15 mouse cellular contexts compared by ENCODE assay signal in genomic region chr2:110305358-110306283, GRCm38 (mm10). TPM values are rescaled to one million over a fixed set of nuclear protein-coding genes. Genes with fewer than 3 reads are reported as not detected.
DNase-seq lines count a peak whose midpoint lies in the region; ATAC-seq and TF ChIP-seq lines count a peak whose summit lies in the region.
"Had no signal": no experiment of that assay in that cellular context is flagged by ENCODE, and none has a peak within 500 bp of the region (broad histone marks: within the 10 kb centered on the region; RNA-seq: fewer than 3 reads in every experiment).

No protein-coding gene starts in this region.

- no peak for TF ChIP-seq CTCF in liver, postnatal 0 days (IDR thresholded peaks at IDR 0.05; ENCODE audit: low read depth)

- intact Hi-C loops in left cerebral cortex, postnatal 4 days (cut with DNase I): no loop called here

- no peaks in the 10 kb centered on the region for H3K9me3 ChIP-seq in limb, embryonic 13.5 days
- no peaks in the 10 kb centered on the region for H3K9me3 ChIP-seq in liver, postnatal 0 days (ENCODE audit: low read length)
- H3K9me3 ChIP-seq: forebrain, embryonic 13.5 days; hindbrain, embryonic 10.5 days; midbrain, embryonic 13.5 days had no signal

- ATAC-seq in limb, embryonic 13.5 days (ENCODE audit: low FRiP score, low read depth): no peak
- ATAC-seq in liver, postnatal 0 days: peak; percentile 98
- ATAC-seq: forebrain, embryonic 13.5 days; midbrain, embryonic 13.5 days had no signal

- peak; percentile 21; the same call in 1 of the 2 replicates for TF ChIP-seq EP300 in liver, postnatal 0 days (IDR thresholded peaks at IDR 0.05; ENCODE audit: low read depth)

- H3K27me3 ChIP-seq in limb, embryonic 13.5 days: no peaks in the 10 kb centered on the region
- no peaks in the 10 kb centered on the region for H3K27me3 ChIP-seq in liver, postnatal 0 days (ENCODE audit: insufficient read depth, low read length)
- H3K27me3 ChIP-seq: forebrain, embryonic 13.5 days; midbrain, embryonic 13.5 days had no signal

- WGBS in limb, embryonic 13.5 days: 68% methylated on average over 12 of the region's 12 CpGs
- 56% methylated on average over 12 of the region's 12 CpGs for WGBS in liver, postnatal 0 days (ENCODE audit: insufficient replicate concordance)

- peaks cover 19% of the 10 kb centered on the region for H3K4me1 ChIP-seq in limb, embryonic 13.5 days
- no peaks in the 10 kb centered on the region; the same call in 1 of the 2 replicates for H3K4me1 ChIP-seq in liver, postnatal 0 days (ENCODE audit: insufficient read depth)
- H3K4me1 ChIP-seq: forebrain, embryonic 13.5 days; hindbrain, embryonic 10.5 days; midbrain, embryonic 13.5 days had no signal

- H3K4me3 ChIP-seq in limb, embryonic 13.5 days: no peak overlapping the region
- peak overlapping the region; percentile 33 for H3K4me3 ChIP-seq in liver, postnatal 0 days (ENCODE audit: low read depth, low read length)
- H3K4me3 ChIP-seq: forebrain, embryonic 13.5 days; hindbrain, embryonic 10.5 days; midbrain, embryonic 13.5 days; myocyte had no signal

- H3K36me3 ChIP-seq in limb, embryonic 13.5 days: no peaks in the 10 kb centered on the region
- H3K36me3 ChIP-seq in liver, postnatal 0 days (replicated peaks; ENCODE audit: insufficient read depth, low read length): no peaks in the 10 kb centered on the region
- H3K36me3 ChIP-seq: hindbrain, embryonic 10.5 days; midbrain, embryonic 13.5 days had no signal

- H3K4me2 ChIP-seq in limb, embryonic 13.5 days (replicated peaks): no peak overlapping the region
- 0 out of 2 replicates have a peak overlapping the region, but pooled peaks have one; percentile 42 for H3K4me2 ChIP-seq in liver, postnatal 0 days (ENCODE audit: low read depth, low read length)
- H3K4me2 ChIP-seq: forebrain, embryonic 13.5 days; midbrain, embryonic 13.5 days had no signal

- H3K27ac ChIP-seq in limb, embryonic 13.5 days: 0 out of 2 replicates have a peak overlapping the region, but pooled peaks have one; percentile 22
- H3K27ac ChIP-seq in liver, postnatal 0 days (ENCODE audit: low read depth): peak overlapping the region; percentile 92
- H3K27ac ChIP-seq: forebrain, embryonic 13.5 days; hindbrain, embryonic 10.5 days; midbrain, embryonic 13.5 days had no signal

- no peak overlapping the region for H3K9ac ChIP-seq in limb, embryonic 13.5 days
- peak overlapping the region; percentile 50 for H3K9ac ChIP-seq in liver, postnatal 0 days (replicated peaks)
- H3K9ac ChIP-seq: forebrain, embryonic 13.5 days; midbrain, embryonic 13.5 days had no signal

- peak; percentile 5 for DNase-seq in left cerebral cortex, postnatal 4 days
- no peak for DNase-seq in left cerebral cortex, adult 18-20 months (ENCODE audit: low spot score in 2 of 2)
- peak; percentile 60 to 68 for DNase-seq in kidney, adult 8-10 months
- DNase-seq in liver, postnatal 0 days: peak; percentile 49
- no peak for DNase-seq in urinary bladder, postnatal 4 days (ENCODE audit: low spot score in 2 of 2)
- no peak for DNase-seq in lung, postnatal 36 days
- DNase-seq in heart, adult 11 months: no peak
- DNase-seq: adrenal gland, postnatal 10 days; cerebellum, adult 18-20 months; lung, adult 18-20 months had no signal

RNA-seq across cellular contexts. Expression of gene Bbox1, which starts 8.7 kb away (rescaled TPM):
- total RNA-seq in left cerebral cortex, postnatal 4 days (2021): under 1 TPM; 0.32 to 0.48 TPM
- under 1 TPM; 0.35 to 0.40 TPM for total RNA-seq in left cerebral cortex, adult 18-20 months (2021)
- polyA plus RNA-seq in limb, embryonic 13.5 days (2015; fragmentation: Nextera tagmentation; extraction: Ambion mirVana): 0.38 and 0.45 TPM in 2 replicates
- polyA plus RNA-seq in liver, postnatal 0 days (2015; fragmentation: Nextera tagmentation; extraction: Ambion mirVana): 26.1 and 28.9 TPM in 2 replicates
- polyA plus RNA-seq: hindbrain, embryonic 10.5 days; myocyte had no signal

RNA-seq across cellular contexts. Expression of gene Fibin, which starts 57.4 kb away (rescaled TPM):
- 1 to 10 TPM; 3.4 to 4.4 TPM for total RNA-seq in left cerebral cortex, postnatal 4 days (2021)
- 1 to 10 TPM; 2.7 to 3.4 TPM for total RNA-seq in left cerebral cortex, adult 18-20 months (2021)
- polyA plus RNA-seq in limb, embryonic 13.5 days (2015; fragmentation: Nextera tagmentation; extraction: Ambion mirVana): 140 and 146 TPM in 2 replicates
- 0.36 and 0.64 TPM in 2 replicates for polyA plus RNA-seq in liver, postnatal 0 days (2015; fragmentation: Nextera tagmentation; extraction: Ambion mirVana)

Comparison
In these comparisons a context has a peak if more than half of its experiments do, and no peak if none do; other contexts are left out.
1. DNase-seq: peak in left cerebral cortex, postnatal 4 days (single experiment), kidney, adult 8-10 months (2 of 2) and liver, postnatal 0 days (single experiment); none in left cerebral cortex, adult 18-20 months (0 of 2), urinary bladder, postnatal 4 days (0 of 2), lung, postnatal 36 days (single experiment) and heart, adult 11 months (single experiment).